Mouse (Mus musculus): ENCODE data around the gene Adora3. TPM values are rescaled to one million over a fixed set of nuclear protein-coding genes. Genes with fewer than 3 reads are reported as not detected.

Adora3 gene
- polyA plus RNA-seq, 3 experiments from 2014 or later: 0.26 to 0.39 TPM; not detected in 1

- ATAC-seq: no peak
Measured at GRCm38 (mm10) chr3:105936111-105936510, 65.5 kb downstream of the Adora3 start.

- ATAC-seq: no peak
Measured at GRCm38 (mm10) chr3:105951348-105951747, 80.7 kb downstream of the Adora3 start.

DNA sequence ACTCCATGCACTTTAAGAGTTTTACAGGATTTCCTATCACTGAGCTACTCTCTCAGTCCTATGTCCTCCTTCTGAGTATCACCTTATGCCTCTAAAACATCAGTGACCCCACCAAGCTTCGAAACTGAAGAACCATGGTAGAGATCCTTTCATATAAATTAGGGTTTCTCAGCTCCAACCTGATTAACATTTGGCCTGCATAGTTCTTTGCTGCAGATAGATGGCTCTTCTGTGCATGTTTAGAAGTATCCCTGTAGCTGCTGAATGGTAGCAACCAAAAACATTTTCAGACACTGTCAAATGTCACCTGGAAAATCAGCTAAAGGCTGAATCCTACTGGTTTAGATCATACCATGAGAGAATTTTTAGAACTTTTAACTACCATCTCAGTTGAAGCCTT, 86.6 kb downstream of the Adora3 start:
- ATAC-seq: no peak

- ATAC-seq: no peak
Measured at GRCm38 (mm10) chr3:105958204-105958603, 87.5 kb downstream of the Adora3 start.

Other genes with a start within 250 kb of the Adora3 start
- 10 to 100 TPM in 2 of 3 experiments, 1 to 10 TPM in 1; 9.9 to 16.3 (median 13.4) TPM for gene Ddx20, start 183.3 kb upstream of the Adora3 start, polyA plus RNA-seq (2017; shearing (Covaris generic))
- 1 to 10 TPM; 1.5 to 2.0 (median 1.8) TPM for gene Inka2, start 166.3 kb upstream of the Adora3 start, polyA plus RNA-seq (2017; shearing (Covaris generic))
- 100 to 1,000 TPM; 142 to 303 (median 166) TPM for gene Rap1a, start 69.5 kb upstream of the Adora3 start, polyA plus RNA-seq (2017; shearing (Covaris generic))
- gene Tmigd3, start within 50 bp of the Adora3 start, polyA plus RNA-seq (2017; shearing (Covaris generic)): not detected
- 1 to 10 TPM in 2 of 3 experiments, not detected in 1; 1.3 to 1.8 TPM for gene I830077J02Rik, start 61.8 kb downstream of the Adora3 start, polyA plus RNA-seq (2017; shearing (Covaris generic))
- 10 to 100 TPM; 43.7 to 76.5 (median 68.7) TPM for gene Wdr77, start 88.5 kb downstream of the Adora3 start, polyA plus RNA-seq (2017; shearing (Covaris generic))
- gene Atp5f1, start 89.2 kb downstream of the Adora3 start, polyA plus RNA-seq (2017; shearing (Covaris generic)): 100 to 1,000 TPM; 356 to 533 (median 366) TPM
- gene Ovgp1, start 102.9 kb downstream of the Adora3 start, polyA plus RNA-seq (2017; shearing (Covaris generic)): 1 to 10 TPM; 1.4 to 4.3 (median 4.2) TPM
- gene Pifo, start 143.8 kb downstream of the Adora3 start, polyA plus RNA-seq (2017; shearing (Covaris generic)): under 1 TPM; 0.38 to 0.88 (median 0.83) TPM
- 1 to 10 TPM; 2.5 to 8.1 (median 7.1) TPM for gene Chil5, start 162.0 kb downstream of the Adora3 start, polyA plus RNA-seq (2017; shearing (Covaris generic))
- under 1 TPM in 2 of 3 experiments, not detected in 1; 0.29 to 0.64 TPM for gene Chia1, start 242.4 kb downstream of the Adora3 start, polyA plus RNA-seq (2017; shearing (Covaris generic))